Mouse (Mus musculus): ENCODE data around the gene Tnfrsf13b.

DNA sequence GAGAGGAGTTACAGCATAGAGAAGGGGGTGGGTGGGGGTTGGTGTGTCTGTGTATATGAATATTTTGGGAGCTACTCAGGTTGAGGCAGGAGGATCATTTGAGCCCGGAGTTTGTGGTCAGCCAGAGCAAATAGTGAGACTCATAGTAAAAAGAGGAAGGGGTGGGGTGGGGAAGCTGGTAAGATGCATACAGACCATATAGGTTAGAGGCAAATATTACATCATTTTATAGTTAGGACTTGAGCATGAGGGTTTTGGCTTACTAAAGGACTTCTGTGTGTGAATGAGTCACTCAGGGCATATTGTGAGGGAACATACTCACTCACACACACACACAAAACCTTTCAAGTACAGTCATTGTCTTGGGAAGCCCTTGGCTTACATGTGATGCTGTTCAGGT is 49.8 kb downstream of the Tnfrsf13b start:
- no peak for TF ChIP-seq GATA1 (IDR thresholded peaks at IDR 0.05; ENCODE audit: low read length)
- no peak for TF ChIP-seq TAL1 (IDR thresholded peaks at IDR 0.05; ENCODE audit: low read length)

Data from erythroblast, embryonic 14.5 days (primary cell).